In genomic region chr5:120859241-120859640, GRCm38 (mm10) we compare ENCODE assay signal across 35 mouse cellular contexts. TPM values are rescaled to one million over a fixed set of nuclear protein-coding genes. Genes with fewer than 3 reads are reported as not detected.
DNase-seq lines count a peak whose midpoint lies in the region; ATAC-seq and TF ChIP-seq lines count a peak whose summit lies in the region.
"Had no signal": no experiment of that assay in that cellular context is flagged by ENCODE, and none has a peak within 500 bp of the region (broad histone marks: within the 10 kb centered on the region; RNA-seq: fewer than 3 reads in every experiment).

No protein-coding gene starts in this region.

- intact Hi-C loops in left cerebral cortex, postnatal 14 days (cut with DNase I): no loop called here
- intact Hi-C loops in left cerebral cortex, postnatal 36 days (cut with DNase I): no loop called here

- peak; percentile 11 to 15 for DNase-seq in left cerebral cortex, postnatal 14 days (ENCODE audit: low spot score in 2 of 2)
- DNase-seq in left cerebral cortex, postnatal 36 days (ENCODE audit: low spot score in 2 of 2): no peak
- peak; percentile 33 for DNase-seq in testis, postnatal 10 days (ENCODE audit: low spot score)
- DNase-seq in testis, postnatal 14 days (ENCODE audit: low spot score): no peak
- DNase-seq in layer of hippocampus, adult 8-10 months (ENCODE audit: low spot score in 2 of 2): peak; percentile 26 to 29
- DNase-seq in layer of hippocampus, postnatal 36 days: peak; percentile 21 to 23
- no peak for DNase-seq in midbrain, postnatal 0 days (ENCODE audit: low spot score)
- DNase-seq in yolk sac, embryonic 10.5 days (ENCODE audit: low spot score): no peak
- DNase-seq: adrenal gland, adult 2 months; adrenal gland, postnatal 36 days; B cell, adult 2 months; cerebellum, postnatal 36 days; gastrocnemius, postnatal 10 days; heart, postnatal 14 days; kidney, adult 2 months; lung, embryonic 14.5 days; lung, postnatal 14 days; midbrain, embryonic 14.5 days; retina, postnatal 1 day had no signal

- no peak for ATAC-seq in midbrain, postnatal 0 days (ENCODE audit: low FRiP score)
- ATAC-seq: forebrain, embryonic 14.5 days; hindbrain, postnatal 0 days; intestine, embryonic 15.5 days had no signal

- H3K4me2 ChIP-seq in midbrain, postnatal 0 days (ENCODE audit: low read depth, low read length, poor library complexity, severe bottlenecking): no peak overlapping the region
- H3K4me2 ChIP-seq: intestine, embryonic 15.5 days; limb, embryonic 12.5 days; liver, embryonic 15.5 days; lung, embryonic 14.5 days; neural tube, embryonic 15.5 days had no signal

- H3K4me3 ChIP-seq in midbrain, postnatal 0 days (ENCODE audit: low read depth, low read length): no peak overlapping the region
- H3K4me3 ChIP-seq: intestine, embryonic 15.5 days; limb, embryonic 12.5 days; liver, embryonic 15.5 days; neural tube, embryonic 15.5 days had no signal

- H3K9me3 ChIP-seq in midbrain, postnatal 0 days (ENCODE audit: low read length): peaks cover 3% of the 10 kb centered on the region; the same call in 1 of the 2 replicates
- H3K9me3 ChIP-seq: intestine, embryonic 15.5 days; liver, embryonic 15.5 days had no signal

- H3K27ac ChIP-seq in midbrain, postnatal 0 days (ENCODE audit: low read depth, low read length): no peak overlapping the region
- H3K27ac ChIP-seq: hindbrain, postnatal 0 days; intestine, embryonic 15.5 days; kidney, postnatal 0 days; limb, embryonic 12.5 days; liver, embryonic 15.5 days; neural tube, embryonic 15.5 days had no signal

- H3K36me3 ChIP-seq in midbrain, postnatal 0 days (ENCODE audit: insufficient read depth, low read length): no peaks in the 10 kb centered on the region
- H3K36me3 ChIP-seq: intestine, embryonic 15.5 days; limb, embryonic 12.5 days; liver, embryonic 15.5 days; neural tube, embryonic 15.5 days had no signal

- no peaks in the 10 kb centered on the region for H3K4me1 ChIP-seq in midbrain, postnatal 0 days (ENCODE audit: insufficient read depth, low read length)
- H3K4me1 ChIP-seq: intestine, embryonic 15.5 days; limb, embryonic 12.5 days; liver, embryonic 15.5 days; neural tube, embryonic 15.5 days had no signal

- no peaks in the 10 kb centered on the region for H3K27me3 ChIP-seq in midbrain, postnatal 0 days (ENCODE audit: insufficient read depth, low read length)
- H3K27me3 ChIP-seq: intestine, embryonic 15.5 days; limb, embryonic 12.5 days; liver, embryonic 15.5 days; neural tube, embryonic 15.5 days had no signal

- no peak for TF ChIP-seq CTCF in midbrain, postnatal 0 days (IDR thresholded peaks at IDR 0.05)

- no peak overlapping the region for H3K9ac ChIP-seq in midbrain, postnatal 0 days (replicated peaks; ENCODE audit: low read length, poor library complexity, severe bottlenecking)
- H3K9ac ChIP-seq: intestine, embryonic 15.5 days; limb, embryonic 12.5 days; liver, embryonic 15.5 days; lung, embryonic 14.5 days; neural tube, embryonic 15.5 days had no signal

- 71% methylated on average over 2 of the region's 2 CpGs for WGBS in midbrain, postnatal 0 days

RNA-seq across cellular contexts. Expression of gene Oas1h, which starts 2.0 kb away (rescaled TPM):
- total RNA-seq in left cerebral cortex, postnatal 14 days (2021): not detected
- not detected for total RNA-seq in left cerebral cortex, postnatal 36 days (2021)
- total RNA-seq in layer of hippocampus, adult 8-10 months (2022): not detected
- not detected for total RNA-seq in layer of hippocampus, postnatal 36 days (2021)
- not detected in 2 replicates for total RNA-seq in midbrain, postnatal 0 days (2014; rRNA removed)
- not detected in 2 replicates for polyA plus RNA-seq in midbrain, postnatal 0 days (2015; fragmentation: Nextera tagmentation; extraction: Ambion mirVana)
- total RNA-seq: adrenal gland, adult 2 months; adrenal gland, postnatal 36 days; gastrocnemius, postnatal 10 days; heart, postnatal 14 days; hindbrain, postnatal 0 days; left cerebral cortex, adult 8-10 months; liver, adult 2 months had no signal
- polyA plus RNA-seq: adrenal gland, adult 2 months; cerebellum, adult 2 months; embryonic facial prominence, embryonic 11.5 days; forebrain, embryonic 14.5 days; gonadal fat pad, adult 2 months; heart, embryonic 14.5 days; hindbrain, embryonic 11.5 days; hindbrain, postnatal 0 days; intestine, embryonic 15.5 days; kidney, adult 2 months; large intestine, adult 2 months; limb, embryonic 12.5 days; liver, adult 2 months; liver, embryonic 15.5 days; lung, embryonic 14.5 days; midbrain, embryonic 14.5 days; neural tube, embryonic 15.5 days; stomach, embryonic 16.5 days had no signal

RNA-seq across cellular contexts. Expression of gene Oas1f, which starts 12.1 kb away (rescaled TPM):
- total RNA-seq in left cerebral cortex, postnatal 14 days (2021): not detected
- total RNA-seq in left cerebral cortex, postnatal 36 days (2021): not detected
- total RNA-seq in layer of hippocampus, adult 8-10 months (2022): not detected
- total RNA-seq in layer of hippocampus, postnatal 36 days (2021): not detected
- total RNA-seq in midbrain, postnatal 0 days (2014; rRNA removed): not detected in 2 replicates
- polyA plus RNA-seq in midbrain, postnatal 0 days (2015; fragmentation: Nextera tagmentation; extraction: Ambion mirVana): not detected in 2 replicates
- total RNA-seq: adrenal gland, adult 2 months; adrenal gland, postnatal 36 days; gastrocnemius, postnatal 10 days; heart, postnatal 14 days; hindbrain, postnatal 0 days; left cerebral cortex, adult 8-10 months; liver, adult 2 months had no signal
- polyA plus RNA-seq: adrenal gland, adult 2 months; cerebellum, adult 2 months; embryonic facial prominence, embryonic 11.5 days; forebrain, embryonic 14.5 days; gonadal fat pad, adult 2 months; heart, embryonic 14.5 days; hindbrain, embryonic 11.5 days; hindbrain, postnatal 0 days; intestine, embryonic 15.5 days; limb, embryonic 12.5 days; liver, adult 2 months; liver, embryonic 15.5 days; lung, embryonic 14.5 days; midbrain, embryonic 14.5 days; neural tube, embryonic 15.5 days; stomach, embryonic 16.5 days had no signal

RNA-seq across cellular contexts. Expression of gene Oas1g, which starts 28.2 kb away (rescaled TPM):
- not detected for total RNA-seq in left cerebral cortex, postnatal 14 days (2021)
- total RNA-seq in left cerebral cortex, postnatal 36 days (2021): under 1 TPM in 1 of 2 experiments, not detected in 1; 0.54 TPM
- total RNA-seq in layer of hippocampus, adult 8-10 months (2022): under 1 TPM in 1 of 4 experiments, not detected in 3; 0.84 TPM
- not detected for total RNA-seq in layer of hippocampus, postnatal 36 days (2021)
- 0.52 and 1.2 TPM in 2 replicates for total RNA-seq in midbrain, postnatal 0 days (2014; rRNA removed)
- polyA plus RNA-seq in midbrain, postnatal 0 days (2015; fragmentation: Nextera tagmentation; extraction: Ambion mirVana): 0.26 and 0.28 TPM in 2 replicates
- total RNA-seq: gastrocnemius, postnatal 10 days; heart, postnatal 14 days had no signal
- polyA plus RNA-seq: embryonic facial prominence, embryonic 11.5 days; forebrain, embryonic 14.5 days; lung, embryonic 14.5 days had no signal

RNA-seq across cellular contexts. Expression of gene Oas1c, which starts 46.9 kb away (rescaled TPM):
- total RNA-seq in left cerebral cortex, postnatal 14 days (2021): under 1 TPM; 0.59 to 0.87 TPM
- total RNA-seq in left cerebral cortex, postnatal 36 days (2021): 1 to 10 TPM in 1 of 2 experiments, under 1 TPM in 1; 0.91 to 1.9 TPM
- total RNA-seq in layer of hippocampus, adult 8-10 months (2022): 1 to 10 TPM in 1 of 4 experiments, under 1 TPM in 3; 0.12 to 1.2 (median 0.65) TPM
- under 1 TPM in 1 of 2 experiments, not detected in 1; 0.27 TPM for total RNA-seq in layer of hippocampus, postnatal 36 days (2021)
- 0.71 and 0.99 TPM in 2 replicates for total RNA-seq in midbrain, postnatal 0 days (2014; rRNA removed)
- polyA plus RNA-seq in midbrain, postnatal 0 days (2015; fragmentation: Nextera tagmentation; extraction: Ambion mirVana): 0.59 and 0.62 TPM in 2 replicates

RNA-seq across cellular contexts. Expression of gene Oas1a, which starts 48.1 kb away (rescaled TPM):
- under 1 TPM; 0.37 to 0.40 TPM for total RNA-seq in left cerebral cortex, postnatal 14 days (2021)
- total RNA-seq in left cerebral cortex, postnatal 36 days (2021): under 1 TPM in 1 of 2 experiments, not detected in 1; 0.17 TPM
- 1 to 10 TPM in 2 of 4 experiments, under 1 TPM in 2; 0.31 to 2.4 (median 0.74) TPM for total RNA-seq in layer of hippocampus, adult 8-10 months (2022)
- total RNA-seq in layer of hippocampus, postnatal 36 days (2021): not detected
- 0.28 and 1.8 TPM in 2 replicates for total RNA-seq in midbrain, postnatal 0 days (2014; rRNA removed)
- 1.2 and 1.6 TPM in 2 replicates for polyA plus RNA-seq in midbrain, postnatal 0 days (2015; fragmentation: Nextera tagmentation; extraction: Ambion mirVana)
- total RNA-seq: gastrocnemius, postnatal 10 days had no signal

Comparison
In these comparisons a context has a peak if more than half of its experiments do, and no peak if none do; other contexts are left out.
1. DNase-seq: peak in left cerebral cortex, postnatal 14 days (2 of 2), testis, postnatal 10 days (single experiment), layer of hippocampus, adult 8-10 months (2 of 2) and layer of hippocampus, postnatal 36 days (2 of 2); none in left cerebral cortex, postnatal 36 days (0 of 2), testis, postnatal 14 days (single experiment), midbrain, postnatal 0 days (single experiment) and yolk sac, embryonic 10.5 days (single experiment).